In the genomic region with DNA sequence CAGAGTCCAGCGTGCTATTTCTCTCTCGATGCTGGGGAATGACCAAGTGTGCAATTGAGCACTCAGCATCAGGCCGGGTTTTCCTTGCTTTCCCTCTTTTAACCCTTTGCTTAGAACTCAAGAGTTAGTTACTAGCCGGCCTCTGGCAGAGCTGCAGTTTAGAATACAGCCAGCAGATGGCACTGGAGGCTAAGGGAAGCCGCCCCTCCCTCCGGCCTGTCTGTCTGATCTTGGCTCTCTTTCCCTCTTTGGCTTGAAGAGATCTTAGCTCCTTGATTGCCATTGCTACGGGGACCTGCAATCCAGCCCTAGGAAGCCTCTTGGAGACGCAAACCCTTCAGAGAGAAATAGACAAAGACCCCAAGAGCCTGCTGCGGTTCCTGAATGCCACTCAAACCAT, we compare ENCODE assay signal across 8 mouse cellular contexts. TPM values are rescaled to one million over a fixed set of nuclear protein-coding genes. Genes with fewer than 3 reads are reported as not detected.
A peak's percentile ranks its signal among the peaks of the same experiment; 100 is the strongest.
DNase-seq lines count a peak whose midpoint lies in the region; ATAC-seq lines count a peak whose summit lies in the region.

No protein-coding gene starts in this region.

- H3K36me3 ChIP-seq in kidney, embryonic 14.5 days (ENCODE audit: control insufficient read depth, insufficient read depth, low read length) = no peaks in the 10 kb centered on the region
- H3K36me3 ChIP-seq in intestine, embryonic 16.5 days (ENCODE audit: control insufficient read depth, insufficient read depth, low read length) = no peaks in the 10 kb centered on the region
- no peaks in the 10 kb centered on the region for H3K36me3 ChIP-seq in limb, embryonic 13.5 days

- H3K4me2 ChIP-seq in kidney, embryonic 14.5 days (replicated peaks; ENCODE audit: low read depth, low read length) = no peak overlapping the region
- H3K4me2 ChIP-seq in intestine, embryonic 16.5 days (ENCODE audit: low read depth, low read length) = no peak overlapping the region
- 0 out of 2 replicates have a peak overlapping the region, but pooled peaks have one; percentile 9 for H3K4me2 ChIP-seq in limb, embryonic 13.5 days (replicated peaks)

- 7% methylated on average over 9 of the region's 9 CpGs for WGBS in kidney, embryonic 14.5 days
- WGBS in intestine, embryonic 16.5 days = 9% methylated on average over 9 of the region's 9 CpGs
- WGBS in limb, embryonic 13.5 days = 7% methylated on average over 9 of the region's 9 CpGs

- ATAC-seq in kidney, embryonic 14.5 days (ENCODE audit: low FRiP score, low TSS enrichment) = no peak
- ATAC-seq in intestine, embryonic 16.5 days = 0 out of 2 replicates have a peak, but pooled peaks have one; percentile 36
- ATAC-seq in limb, embryonic 13.5 days (ENCODE audit: low FRiP score, low read depth) = peak; percentile 60; the same call in 1 of the 2 replicates

- H3K4me3 ChIP-seq in kidney, embryonic 14.5 days (ENCODE audit: low read length) = no peak overlapping the region
- no peak overlapping the region for H3K4me3 ChIP-seq in intestine, embryonic 16.5 days (ENCODE audit: low read length)
- H3K4me3 ChIP-seq in limb, embryonic 13.5 days = no peak overlapping the region

- H3K9me3 ChIP-seq in kidney, embryonic 14.5 days (ENCODE audit: control insufficient read depth, low read length) = no peaks in the 10 kb centered on the region
- H3K9me3 ChIP-seq in intestine, embryonic 16.5 days (ENCODE audit: control insufficient read depth, low read length) = no peaks in the 10 kb centered on the region
- H3K9me3 ChIP-seq in limb, embryonic 13.5 days = no peaks in the 10 kb centered on the region

- no peak overlapping the region for H3K9ac ChIP-seq in kidney, embryonic 14.5 days (ENCODE audit: low read depth, low read length)
- no peak overlapping the region for H3K9ac ChIP-seq in intestine, embryonic 16.5 days (ENCODE audit: low read depth, low read length)
- H3K9ac ChIP-seq in limb, embryonic 13.5 days = no peak overlapping the region

- H3K4me1 ChIP-seq in kidney, embryonic 14.5 days (ENCODE audit: control insufficient read depth, insufficient read depth, low read length) = no peaks in the 10 kb centered on the region
- H3K4me1 ChIP-seq in intestine, embryonic 16.5 days (ENCODE audit: control insufficient read depth, insufficient read depth, low read length) = no peaks in the 10 kb centered on the region
- H3K4me1 ChIP-seq in limb, embryonic 13.5 days = peaks cover 13% of the 10 kb centered on the region

- no peaks in the 10 kb centered on the region for H3K27me3 ChIP-seq in kidney, embryonic 14.5 days (ENCODE audit: control insufficient read depth, insufficient read depth, low read length)
- H3K27me3 ChIP-seq in intestine, embryonic 16.5 days (replicated peaks; ENCODE audit: control insufficient read depth, insufficient read depth, low read length) = no peaks in the 10 kb centered on the region
- peaks cover 20% of the 10 kb centered on the region; the same call in 1 of the 2 replicates for H3K27me3 ChIP-seq in limb, embryonic 13.5 days

- peak; percentile 34 for DNase-seq in kidney, adult 11 months
- peak; percentile 80 for DNase-seq in cerebellum, adult 9-10 months
- peak; percentile 72 to 74 for DNase-seq in frontal cortex, postnatal 25 days (ENCODE audit: low spot score in 2 of 2)
- peak; percentile 83 for DNase-seq in neural tube, embryonic 10.5 days (ENCODE audit: extremely low spot score, low spot score)
- peak; percentile 90 for DNase-seq in testis, postnatal 10 days (ENCODE audit: low spot score)

- no peak overlapping the region for H3K27ac ChIP-seq in kidney, embryonic 14.5 days (ENCODE audit: low read depth, low read length)
- H3K27ac ChIP-seq in intestine, embryonic 16.5 days (ENCODE audit: low read length) = no peak overlapping the region
- H3K27ac ChIP-seq in limb, embryonic 13.5 days = no peak overlapping the region

RNA-seq across cellular contexts. Expression of a gene that starts 18.5 kb away (rescaled TPM):
- 11.8 and 25.5 TPM in 2 replicates for polyA plus RNA-seq in kidney, embryonic 14.5 days (2014; fragmentation: Nextera tagmentation; extraction: Ambion mirVana)
- 10.8 and 13.5 TPM in 2 replicates for polyA plus RNA-seq in intestine, embryonic 16.5 days (2015; fragmentation: Nextera tagmentation; extraction: Ambion mirVana)
- polyA plus RNA-seq in limb, embryonic 13.5 days (2015; fragmentation: Nextera tagmentation; extraction: Ambion mirVana) = 17.7 and 18.2 TPM in 2 replicates

RNA-seq across cellular contexts. Expression of a gene that starts 55.7 kb away (rescaled TPM):
- 3.5 and 8.1 TPM in 2 replicates for polyA plus RNA-seq in kidney, embryonic 14.5 days (2014; fragmentation: Nextera tagmentation; extraction: Ambion mirVana)
- polyA plus RNA-seq in intestine, embryonic 16.5 days (2015; fragmentation: Nextera tagmentation; extraction: Ambion mirVana) = 2.8 and 3.9 TPM in 2 replicates
- 5.8 and 7.4 TPM in 2 replicates for polyA plus RNA-seq in limb, embryonic 13.5 days (2015; fragmentation: Nextera tagmentation; extraction: Ambion mirVana)

Comparison
In these comparisons a context has a peak if more than half of its experiments do, and no peak if none do; other contexts are left out.
1. DNase-seq: peak in every context shown above with its lines; median percentile 90 in testis, postnatal 10 days; 83 in neural tube, embryonic 10.5 days; 80 in cerebellum, adult 9-10 months; 73 in frontal cortex, postnatal 25 days; 34 in kidney, adult 11 months.